Mouse (Mus musculus) forebrain, embryonic 16.5 days (tissue): Measurements from ENCODE around the gene Stmnd1. TPM values are rescaled to one million over a fixed set of nuclear protein-coding genes. Genes with fewer than 3 reads are reported as not detected.

ENCODE experiments used
- ATAC-seq: fragments of 200-750 bp; cut with Nextera tagmentation; 2 replicates; pipeline ENCODE4 v1.8.0; 2017; ENCODE audit warnings: mild to moderate bottlenecking, moderate library complexity
- H3K27ac ChIP-seq: fragments of 300-500 bp; sonication (generic); 2 replicates; pipeline ENCODE4 v1.5.1; 2014; ENCODE audit warnings: low read length, control low read depth
- H3K27me3 ChIP-seq: fragments of 300-500 bp; sonication (generic); replicated peaks from 2 replicates; pipeline ENCODE4 v1.6.1; 2014; ENCODE audit warnings: low read length; ENCODE audit not compliant: control insufficient read depth, insufficient read depth
- H3K36me3 ChIP-seq: fragments of 300-500 bp; sonication (generic); 2 replicates; pipeline ENCODE4 v1.6.1; 2014; ENCODE audit not compliant: control insufficient read depth, insufficient read depth
- H3K4me1 ChIP-seq: fragments of 300-500 bp; sonication (generic); replicated peaks from 2 replicates; pipeline ENCODE4 v1.6.1; 2014; ENCODE audit warnings: low read length; ENCODE audit not compliant: control insufficient read depth, insufficient read depth
- H3K4me2 ChIP-seq: fragments of 300-500 bp; sonication (generic); 2 replicates; pipeline ENCODE4 v1.6.1; 2014; ENCODE audit warnings: mild to moderate bottlenecking, low read length, control low read depth
- H3K4me3 ChIP-seq: fragments of 300-500 bp; sonication (generic); replicated peaks from 2 replicates; pipeline ENCODE4 v1.5.1; 2014; ENCODE audit warnings: mild to moderate bottlenecking, low read length, control low read depth
- H3K9ac ChIP-seq: fragments of 300-500 bp; sonication (generic); replicated peaks from 2 replicates; pipeline ENCODE4 v1.6.1; 2014; ENCODE audit warnings: low read depth, low read length, control low read depth
- H3K9me3 ChIP-seq: fragments of 300-500 bp; sonication (generic); 2 replicates; pipeline ENCODE4 v1.6.1; 2016; ENCODE audit warnings: low read length; ENCODE audit not compliant: control insufficient read depth
- WGBS: fragments of 180-500 bp; shearing (Covaris S2); extraction: QIAGEN DNeasy Blood & Tissue Kit; methylation state at CpG from one replicate; pipeline ENCODE4 v1.1.7; 2014; 5-methylcytosine and 5-hydroxymethylcytosine counted together
- polyA plus RNA-seq: library from polyadenylated mRNA; unstranded; fragments of >200 nt; fragmentation: Nextera tagmentation; extraction: Ambion mirVana; gene quantifications from 2 replicates; pipeline ENCODE4 v1.2.1, GENCODE M21; 2015

Gene Stmnd1
- polyA plus RNA-seq, 1 experiment from 2014 or later, result not detected

- Histone ChIP-seq H3K4me2 (no peak overlapping the region), H3K27me3 (no peaks in the 10 kb centered on the region), H3K4me3 (no peak overlapping the region), H3K9me3 (no peaks in the 10 kb centered on the region), H3K36me3 (no peaks in the 10 kb centered on the region), H3K27ac (no peak overlapping the region), H3K4me1 (peaks cover 7% of the 10 kb centered on the region; the same call in 1 of the 2 replicates), H3K9ac (no peak overlapping the region)
- ATAC-seq, result no peak
- WGBS, result 89% methylated on average over 4 of the region's 4 CpGs
These were observed 2.2 kb downstream of the Stmnd1 start for GRCm38 (mm10) chr13:46275701-46276100.

GRCm38 (mm10) chr13:46282543-46282942, 9.0 kb downstream of the Stmnd1 start:
- H3K9ac ChIP-seq, result no peak overlapping the region
- H3K27ac ChIP-seq, result no peak overlapping the region
- H3K27me3 ChIP-seq, result no peaks in the 10 kb centered on the region
- H3K36me3 ChIP-seq, result no peaks in the 10 kb centered on the region
- H3K4me1 ChIP-seq, result no peaks in the 10 kb centered on the region
- WGBS, result 93% methylated on average over 2 of the region's 2 CpGs
- H3K4me3 ChIP-seq, result no peak overlapping the region
- no peak overlapping the region for H3K4me2 ChIP-seq
- no peaks in the 10 kb centered on the region for H3K9me3 ChIP-seq
- no peak for ATAC-seq

- H3K27me3 ChIP-seq, result no peaks in the 10 kb centered on the region
- no peaks in the 10 kb centered on the region for H3K9me3 ChIP-seq
- H3K4me2 ChIP-seq, result no peak overlapping the region
- 85% methylated on average over 8 of the region's 8 CpGs for WGBS
- H3K4me3 ChIP-seq, result no peak overlapping the region
- no peak overlapping the region for H3K9ac ChIP-seq
- no peaks in the 10 kb centered on the region for H3K4me1 ChIP-seq
- no peak overlapping the region for H3K27ac ChIP-seq
- ATAC-seq, result no peak
- H3K36me3 ChIP-seq, result no peaks in the 10 kb centered on the region
These were observed 14.3 kb downstream of the Stmnd1 start for GRCm38 (mm10) chr13:46287801-46288200.

- no peak for ATAC-seq
- Histone ChIP-seq H3K27ac (no peak overlapping the region), H3K4me2 (no peak overlapping the region), H3K4me1 (no peaks in the 10 kb centered on the region), H3K27me3 (no peaks in the 10 kb centered on the region), H3K4me3 (no peak overlapping the region), H3K9ac (no peak overlapping the region), H3K36me3 (no peaks in the 10 kb centered on the region), H3K9me3 (no peaks in the 10 kb centered on the region)
- WGBS, result 73% methylated on average over 5 of the region's 5 CpGs
These were observed 14.9 kb downstream of the Stmnd1 start for GRCm38 (mm10) chr13:46288372-46288771.

- ATAC-seq, result no peak
- H3K36me3 ChIP-seq, result no peaks in the 10 kb centered on the region
- H3K4me1 ChIP-seq, result no peaks in the 10 kb centered on the region
- no peak overlapping the region for H3K27ac ChIP-seq
- 81% methylated on average over 1 of the region's 1 CpGs for WGBS
- no peaks in the 10 kb centered on the region for H3K27me3 ChIP-seq
- no peak overlapping the region for H3K4me2 ChIP-seq
- H3K9ac ChIP-seq, result no peak overlapping the region
- H3K4me3 ChIP-seq, result no peak overlapping the region
- H3K9me3 ChIP-seq, result no peaks in the 10 kb centered on the region
These were observed 17.0 kb downstream of the Stmnd1 start for GRCm38 (mm10) chr13:46290537-46290936.

GRCm38 (mm10) chr13:46294365-46294764, 20.8 kb downstream of the Stmnd1 start:
- Histone ChIP-seq H3K27ac (no peak overlapping the region), H3K4me2 (no peak overlapping the region), H3K9me3 (no peaks in the 10 kb centered on the region), H3K36me3 (no peaks in the 10 kb centered on the region), H3K27me3 (no peaks in the 10 kb centered on the region), H3K9ac (no peak overlapping the region), H3K4me1 (no peaks in the 10 kb centered on the region), H3K4me3 (no peak overlapping the region)
- no peak for ATAC-seq

GRCm38 (mm10) chr13:46297701-46298100, 24.2 kb downstream of the Stmnd1 start:
- no peaks in the 10 kb centered on the region for H3K9me3 ChIP-seq
- no peaks in the 10 kb centered on the region for H3K4me1 ChIP-seq
- H3K36me3 ChIP-seq, result no peaks in the 10 kb centered on the region
- no peak for ATAC-seq
- no peak overlapping the region for H3K27ac ChIP-seq
- H3K27me3 ChIP-seq, result no peaks in the 10 kb centered on the region
- no peak overlapping the region for H3K9ac ChIP-seq
- no peak overlapping the region for H3K4me2 ChIP-seq
- H3K4me3 ChIP-seq, result no peak overlapping the region
- WGBS, result 94% methylated on average over 4 of the region's 4 CpGs

GRCm38 (mm10) chr13:46310790-46311189, 37.3 kb downstream of the Stmnd1 start:
- no peak overlapping the region for H3K4me2 ChIP-seq

GRCm38 (mm10) chr13:46313176-46313575, 39.7 kb downstream of the Stmnd1 start:
- peaks cover 3% of the 10 kb centered on the region for H3K9me3 ChIP-seq
- no peak overlapping the region for H3K27ac ChIP-seq
- no peak overlapping the region for H3K4me3 ChIP-seq
- H3K4me2 ChIP-seq, result no peak overlapping the region
- H3K4me1 ChIP-seq, result no peaks in the 10 kb centered on the region
- 79% methylated on average over 5 of the region's 5 CpGs for WGBS
- H3K9ac ChIP-seq, result no peak overlapping the region
- H3K27me3 ChIP-seq, result no peaks in the 10 kb centered on the region
- no peak for ATAC-seq
- H3K36me3 ChIP-seq, result no peaks in the 10 kb centered on the region

More at GRCm38 (mm10) chr13:46310790-46311189, 37.3 kb downstream of the Stmnd1 start:
- no peaks in the 10 kb centered on the region for H3K27me3 ChIP-seq
- H3K27ac ChIP-seq, result no peak overlapping the region
- no peaks in the 10 kb centered on the region for H3K36me3 ChIP-seq
- H3K4me3 ChIP-seq, result no peak overlapping the region
- peaks cover under 1% of the 10 kb centered on the region for H3K9me3 ChIP-seq
- ATAC-seq, result no peak
- no peaks in the 10 kb centered on the region for H3K4me1 ChIP-seq
- H3K9ac ChIP-seq, result no peak overlapping the region
- WGBS, result 41% methylated on average over 10 of the region's 10 CpGs

GRCm38 (mm10) chr13:46315165-46315564, 41.6 kb downstream of the Stmnd1 start:
- Histone ChIP-seq H3K27ac (no peak overlapping the region), H3K4me3 (no peak overlapping the region), H3K36me3 (no peaks in the 10 kb centered on the region), H3K4me1 (no peaks in the 10 kb centered on the region), H3K4me2 (no peak overlapping the region), H3K27me3 (no peaks in the 10 kb centered on the region), H3K9ac (no peak overlapping the region), H3K9me3 (peaks cover 3% of the 10 kb centered on the region)
- 88% methylated on average over 7 of the region's 7 CpGs for WGBS
- ATAC-seq, result no peak
